Mouse (Mus musculus) stomach, embryonic 15.5 days (tissue): ENCODE measurements around the gene Adgrl2. TPM values are rescaled to one million over a fixed set of nuclear protein-coding genes. Genes with fewer than 3 reads are reported as not detected.

Source experiments
- ATAC-seq: fragments of 200-750 bp; cut with Nextera tagmentation; 2 replicates; pipeline ENCODE4 v1.8.0; 2017; ENCODE audit warnings: low read depth, moderate number of reproducible peaks, moderate TSS enrichment; ENCODE audit not compliant: insufficient read depth, low FRiP score
- H3K27ac ChIP-seq: fragments of 300-500 bp; sonication (generic); 2 replicates; pipeline ENCODE4 v1.5.1; 2015; ENCODE audit warnings: mild to moderate bottlenecking, inconsistent platforms
- H3K27me3 ChIP-seq: fragments of 300-500 bp; sonication (generic); replicated peaks from 2 replicates; pipeline ENCODE4 v1.6.1; 2015; ENCODE audit warnings: inconsistent platforms
- H3K36me3 ChIP-seq: fragments of 300-500 bp; sonication (generic); 2 replicates; pipeline ENCODE4 v1.6.1; 2015; ENCODE audit warnings: inconsistent platforms
- H3K4me1 ChIP-seq: fragments of 300-500 bp; sonication (generic); 2 replicates; pipeline ENCODE4 v1.6.1; 2015; ENCODE audit warnings: inconsistent platforms
- H3K4me2 ChIP-seq: fragments of 300-500 bp; sonication (generic); 2 replicates; pipeline ENCODE4 v1.6.1; 2015; ENCODE audit warnings: mild to moderate bottlenecking, inconsistent platforms
- H3K4me3 ChIP-seq: fragments of 300-500 bp; sonication (generic); replicated peaks from 2 replicates; pipeline ENCODE4 v1.5.1; 2015; ENCODE audit warnings: inconsistent platforms
- H3K9ac ChIP-seq: fragments of 300-500 bp; sonication (generic); 2 replicates; pipeline ENCODE4 v1.6.1; 2015; ENCODE audit warnings: inconsistent platforms
- H3K9me3 ChIP-seq: fragments of 300-500 bp; sonication (generic); 2 replicates; pipeline ENCODE4 v1.6.1; 2016; ENCODE audit warnings: inconsistent platforms
- WGBS: fragments of 180-500 bp; shearing (Covaris S2); methylation state at CpG from one replicate; pipeline ENCODE4 v1.1.7; 2015; 5-methylcytosine and 5-hydroxymethylcytosine counted together
- polyA plus RNA-seq: library from polyadenylated mRNA; unstranded; fragments of >200 nt; fragmentation: Nextera tagmentation; extraction: Ambion mirVana; gene quantifications from 2 replicates; pipeline ENCODE4 v1.2.1, GENCODE M21; 2015

Adgrl2 gene
- polyA plus RNA-seq, 1 experiment from 2014 or later, result 46.2 TPM

DNA sequence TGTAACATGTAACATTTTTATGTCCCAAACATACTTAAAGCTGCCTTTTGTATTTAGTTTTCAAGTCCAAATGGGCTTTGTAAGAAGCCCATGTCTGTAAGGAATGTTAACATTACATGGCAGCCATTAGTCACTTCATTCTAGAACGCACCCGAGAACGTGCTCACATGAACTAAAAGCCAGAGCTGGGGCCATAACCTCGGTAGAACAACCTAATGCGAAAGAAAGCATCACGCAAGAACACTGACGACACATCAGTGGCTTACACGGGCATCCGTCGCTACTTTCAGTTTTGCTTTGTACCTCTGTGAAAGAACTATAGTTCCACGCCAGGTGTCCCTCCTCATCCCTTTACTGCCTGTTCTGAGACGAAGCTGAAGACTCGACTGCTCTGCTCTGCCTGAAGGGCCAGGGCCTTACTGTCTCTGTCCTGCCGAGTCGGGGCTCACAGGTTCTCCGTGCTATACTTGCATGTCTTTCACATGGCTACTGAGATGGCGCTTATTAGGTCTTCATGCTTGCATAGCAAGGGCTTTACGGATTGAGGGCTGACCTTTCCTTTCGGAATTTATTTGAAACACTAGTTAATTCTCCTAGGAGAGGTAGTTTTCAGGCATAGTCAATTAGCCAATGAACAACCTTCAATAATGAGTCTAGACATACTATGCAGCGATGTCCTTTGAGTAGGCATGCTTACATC lies 157.1 kb downstream of the Adgrl2 start:
- no peak overlapping the region for H3K9ac ChIP-seq
- H3K27me3 ChIP-seq, result no peaks in the 10 kb centered on the region
- no peak overlapping the region for H3K4me3 ChIP-seq
- no peaks in the 10 kb centered on the region for H3K9me3 ChIP-seq
- no peaks in the 10 kb centered on the region for H3K4me1 ChIP-seq
- H3K27ac ChIP-seq, result no peak overlapping the region
- 89% methylated on average over 20 of the region's 20 CpGs for whole genome bisulfite sequencing
- H3K36me3 ChIP-seq, result peaks cover 26% of the 10 kb centered on the region
- no peak for ATAC-seq
- no peak overlapping the region for H3K4me2 ChIP-seq

- peaks cover 18% of the 10 kb centered on the region for H3K36me3 ChIP-seq
- 83% methylated on average over 4 of the region's 4 CpGs for WGBS
Observed at GRCm38 (mm10) chr3:148832001-148832400, 158.4 kb downstream of the Adgrl2 start.

GRCm38 (mm10) chr3:148828519-148828918 lies 161.8 kb downstream of the Adgrl2 start:
- WGBS, result 83% methylated on average over 10 of the region's 10 CpGs
- H3K9me3 ChIP-seq, result no peaks in the 10 kb centered on the region
- no peak overlapping the region for H3K4me2 ChIP-seq
- H3K36me3 ChIP-seq, result peaks cover 32% of the 10 kb centered on the region
- H3K9ac ChIP-seq, result no peak overlapping the region
- ATAC-seq, result no peak
- H3K4me3 ChIP-seq, result no peak overlapping the region
- H3K4me1 ChIP-seq, result no peaks in the 10 kb centered on the region
- H3K27ac ChIP-seq, result no peak overlapping the region
- H3K27me3 ChIP-seq, result no peaks in the 10 kb centered on the region

More at GRCm38 (mm10) chr3:148832001-148832400, 158.4 kb downstream of the Adgrl2 start:
- Histone ChIP-seq H3K4me2 (no peak overlapping the region), H3K9me3 (no peaks in the 10 kb centered on the region), H3K4me1 (no peaks in the 10 kb centered on the region), H3K27ac (no peak overlapping the region), H3K9ac (no peak overlapping the region), H3K27me3 (no peaks in the 10 kb centered on the region), H3K4me3 (no peak overlapping the region)
- ATAC-seq, result no peak

- no peak overlapping the region for H3K4me2 ChIP-seq
- peaks cover 51% of the 10 kb centered on the region for H3K36me3 ChIP-seq
- no peaks in the 10 kb centered on the region for H3K4me1 ChIP-seq
- H3K9ac ChIP-seq, result no peak overlapping the region
- H3K27ac ChIP-seq, result no peak overlapping the region
- ATAC-seq, result no peak
- no peaks in the 10 kb centered on the region for H3K27me3 ChIP-seq
- no peaks in the 10 kb centered on the region for H3K9me3 ChIP-seq
- H3K4me3 ChIP-seq, result no peak overlapping the region
- 95% methylated on average over 13 of the region's 13 CpGs for WGBS
Observed at GRCm38 (mm10) chr3:148823551-148823950, 166.8 kb downstream of the Adgrl2 start.

DNA sequence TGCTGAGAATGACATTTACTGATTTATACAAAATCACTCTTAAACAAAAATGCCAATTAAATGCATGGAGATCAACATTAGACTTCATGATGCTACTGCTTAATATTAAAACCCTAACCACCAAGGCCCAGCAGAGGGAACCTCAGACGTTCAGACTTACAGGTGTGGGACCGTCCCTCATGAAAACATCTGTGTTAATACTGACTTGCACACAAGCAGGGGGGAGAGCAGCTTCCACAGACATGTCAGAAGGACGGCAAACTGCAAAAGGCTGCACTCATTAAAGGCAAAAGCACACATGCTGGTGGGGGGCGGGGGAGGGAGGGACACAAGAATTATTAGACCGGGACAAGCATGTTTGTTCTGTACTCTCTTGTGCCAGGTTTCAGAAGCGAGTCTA lies 168.7 kb downstream of the Adgrl2 start:
- 68% methylated on average over 6 of the region's 6 CpGs for WGBS

DNA sequence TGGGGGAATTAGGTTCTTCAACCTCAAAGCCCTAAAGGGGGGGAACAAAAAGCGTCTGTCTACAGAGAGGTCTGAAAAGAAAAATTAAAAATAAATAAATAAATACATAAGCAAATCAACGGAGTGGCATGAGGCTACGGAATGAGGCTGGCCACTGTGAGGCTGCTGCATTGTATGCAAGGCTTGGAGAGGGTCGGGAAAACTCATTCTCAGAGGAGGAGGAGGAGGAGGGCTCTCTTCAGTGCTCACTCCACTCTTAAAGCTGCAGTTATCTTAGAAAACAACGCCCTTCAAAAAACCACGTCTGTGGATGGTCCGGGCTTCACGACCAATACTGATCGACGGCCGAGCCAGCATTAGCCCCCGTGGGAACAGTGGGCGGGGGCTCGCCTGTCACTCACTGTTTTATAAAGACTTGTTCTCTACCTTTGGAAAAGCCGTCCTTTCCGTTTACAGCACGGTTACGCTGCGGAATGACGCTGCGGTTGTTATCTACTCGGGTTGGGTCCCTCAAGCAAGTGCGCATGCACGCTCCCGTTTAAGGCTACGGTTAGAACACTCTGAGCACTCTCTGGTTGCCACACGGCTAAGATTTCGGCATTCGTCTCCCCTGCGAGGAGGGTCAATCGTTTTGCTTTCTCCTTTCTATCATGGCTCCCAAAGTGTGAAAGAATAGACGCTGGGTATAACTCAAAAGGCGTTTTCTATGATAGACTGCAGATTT lies 170.9 kb downstream of the Adgrl2 start:
- no peak for ATAC-seq
- Histone ChIP-seq H3K9ac (no peak overlapping the region), H3K27ac (no peak overlapping the region), H3K4me2 (no peak overlapping the region), H3K27me3 (no peaks in the 10 kb centered on the region), H3K4me1 (no peaks in the 10 kb centered on the region), H3K36me3 (peaks cover 38% of the 10 kb centered on the region), H3K4me3 (no peak overlapping the region), H3K9me3 (no peaks in the 10 kb centered on the region)
- WGBS, result 89% methylated on average over 33 of the region's 33 CpGs

More for the DNA sequence above, 168.7 kb downstream of the Adgrl2 start:
- no peak for ATAC-seq
- Histone ChIP-seq H3K36me3 (peaks cover 57% of the 10 kb centered on the region), H3K4me3 (no peak overlapping the region), H3K9ac (no peak overlapping the region), H3K27ac (no peak overlapping the region), H3K4me2 (no peak overlapping the region), H3K4me1 (no peaks in the 10 kb centered on the region), H3K9me3 (no peaks in the 10 kb centered on the region), H3K27me3 (no peaks in the 10 kb centered on the region)

DNA sequence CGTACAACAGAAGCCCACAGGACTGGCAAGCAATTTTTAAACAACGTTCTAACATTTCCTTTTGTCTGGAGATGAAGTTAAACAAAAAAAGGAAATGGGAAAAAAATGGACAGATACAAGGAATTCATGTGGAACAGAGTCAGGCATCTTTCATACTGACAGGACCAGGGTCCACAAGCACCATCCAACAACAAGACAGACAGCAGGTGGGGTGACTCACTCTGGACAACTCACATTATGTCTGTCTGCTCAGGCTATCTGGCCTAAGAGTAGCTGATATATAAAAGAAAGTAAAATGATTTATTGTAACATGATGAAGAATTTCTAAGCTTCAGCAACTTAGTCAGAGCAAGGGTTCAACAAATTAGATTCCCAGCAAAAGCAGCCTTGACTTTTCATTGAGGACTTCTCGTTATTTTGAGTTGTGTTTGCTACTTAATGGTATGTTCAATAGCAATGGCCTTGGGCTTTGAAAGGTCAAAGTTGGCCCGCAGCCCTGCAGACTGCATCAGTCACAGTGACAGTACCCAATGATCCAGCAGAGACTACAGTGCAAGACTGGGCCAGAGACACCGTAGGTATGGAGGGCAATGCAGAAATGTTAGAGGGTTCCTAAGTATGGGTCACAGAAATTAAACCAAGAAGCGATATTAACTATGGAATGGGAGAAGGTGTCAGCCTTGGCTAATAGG lies 171.8 kb downstream of the Adgrl2 start:
- H3K4me3 ChIP-seq, result no peak overlapping the region
- H3K27me3 ChIP-seq, result no peaks in the 10 kb centered on the region
- no peak overlapping the region for H3K9ac ChIP-seq
- no peaks in the 10 kb centered on the region for H3K4me1 ChIP-seq
- no peaks in the 10 kb centered on the region for H3K9me3 ChIP-seq
- ATAC-seq, result no peak
- H3K4me2 ChIP-seq, result no peak overlapping the region
- no peak overlapping the region for H3K27ac ChIP-seq
- peaks cover 30% of the 10 kb centered on the region for H3K36me3 ChIP-seq
- WGBS, result 59% methylated on average over 6 of the region's 6 CpGs

- no peak overlapping the region for H3K9ac ChIP-seq
- H3K4me3 ChIP-seq, result no peak overlapping the region
- H3K27me3 ChIP-seq, result no peaks in the 10 kb centered on the region
- no peak overlapping the region for H3K27ac ChIP-seq
- ATAC-seq, result no peak; the same call in 1 of the 2 replicates
- H3K36me3 ChIP-seq, result peaks cover 21% of the 10 kb centered on the region
- H3K9me3 ChIP-seq, result no peaks in the 10 kb centered on the region
- H3K4me1 ChIP-seq, result no peaks in the 10 kb centered on the region
- WGBS, result 94% methylated on average over 25 of the region's 25 CpGs
- no peak overlapping the region for H3K4me2 ChIP-seq
Observed at GRCm38 (mm10) chr3:148817491-148817890, 172.9 kb downstream of the Adgrl2 start.

GRCm38 (mm10) chr3:148813121-148813520 lies 177.2 kb downstream of the Adgrl2 start:
- Histone ChIP-seq H3K36me3 (peaks cover 6% of the 10 kb centered on the region; the same call in 1 of the 2 replicates), H3K27me3 (no peaks in the 10 kb centered on the region), H3K4me1 (no peaks in the 10 kb centered on the region), H3K27ac (no peak overlapping the region), H3K9ac (no peak overlapping the region), H3K4me2 (no peak overlapping the region), H3K9me3 (no peaks in the 10 kb centered on the region), H3K4me3 (no peak overlapping the region)
- 37% methylated on average over 6 of the region's 6 CpGs for WGBS
- no peak for ATAC-seq

DNA sequence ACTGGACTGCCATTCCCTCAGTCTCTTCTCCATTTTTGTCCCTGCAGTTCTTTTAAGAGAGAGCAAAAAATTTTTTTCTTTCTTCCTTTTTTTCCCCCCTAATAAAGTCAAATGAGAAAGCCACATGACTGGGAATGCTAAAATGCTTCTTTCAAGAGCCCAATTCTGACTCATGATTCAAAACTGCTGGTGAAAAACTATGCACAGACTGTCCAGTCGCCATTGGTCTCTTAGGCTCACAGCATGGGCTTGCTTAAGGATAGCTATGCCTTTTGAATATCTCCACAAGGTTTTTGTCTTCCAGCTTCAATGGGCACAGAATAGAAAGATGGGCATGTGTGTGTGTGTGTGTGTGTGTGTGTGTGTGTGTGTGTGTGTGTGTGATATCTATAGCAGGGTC lies 178.3 kb downstream of the Adgrl2 start:
- H3K4me3 ChIP-seq, result no peak overlapping the region
- no peaks in the 10 kb centered on the region for H3K4me1 ChIP-seq
- no peak overlapping the region for H3K4me2 ChIP-seq
- WGBS, result 58% methylated on average over 1 of the region's 1 CpGs
- no peak overlapping the region for H3K27ac ChIP-seq
- no peaks in the 10 kb centered on the region for H3K9me3 ChIP-seq
- no peak for ATAC-seq
- H3K9ac ChIP-seq, result no peak overlapping the region
- H3K36me3 ChIP-seq, result no peaks in the 10 kb centered on the region; the same call in 1 of the 2 replicates
- H3K27me3 ChIP-seq, result no peaks in the 10 kb centered on the region

GRCm38 (mm10) chr3:148806977-148807376 lies 183.4 kb downstream of the Adgrl2 start:
- no peak for ATAC-seq

More at GRCm38 (mm10) chr3:148806977-148807376, 183.4 kb downstream of the Adgrl2 start:
- Histone ChIP-seq H3K4me1 (no peaks in the 10 kb centered on the region), H3K4me3 (no peak overlapping the region), H3K9me3 (no peaks in the 10 kb centered on the region), H3K27ac (no peak overlapping the region), H3K4me2 (no peak overlapping the region), H3K27me3 (no peaks in the 10 kb centered on the region), H3K9ac (no peak overlapping the region), H3K36me3 (no peaks in the 10 kb centered on the region)
- WGBS, result 83% methylated on average over 9 of the region's 9 CpGs
